Mouse (Mus musculus): ENCODE measurements around the gene Mef2b. TPM values are rescaled to one million over a fixed set of nuclear protein-coding genes. Genes with fewer than 3 reads are reported as not detected.

Mef2b gene
- polyA plus RNA-seq, 1 experiment, result 0.34 TPM

DNA sequence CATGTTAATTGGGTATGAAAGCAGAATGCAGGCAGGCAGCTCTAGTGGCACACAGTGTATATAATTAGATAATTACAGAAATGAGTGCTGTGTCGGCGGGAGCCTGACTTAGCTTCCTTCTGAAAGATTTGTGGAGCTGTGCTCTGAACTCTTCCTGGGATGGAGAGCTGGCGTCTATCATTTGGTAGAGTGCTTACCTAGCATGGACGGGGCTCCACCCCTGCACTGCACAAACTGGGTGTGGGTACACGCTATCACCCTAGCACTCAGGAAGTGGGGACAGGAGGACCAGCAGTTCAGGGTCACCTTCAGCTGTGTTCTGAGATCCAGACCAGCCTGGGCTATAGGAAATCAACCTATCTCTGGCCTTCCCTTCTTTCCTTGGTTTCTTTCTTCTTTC, 33.8 kb downstream of the Mef2b start:
- no peak for DNase-seq (ENCODE audit: extremely low spot score in 1 of 2, low spot score in 1 of 2)

DNA sequence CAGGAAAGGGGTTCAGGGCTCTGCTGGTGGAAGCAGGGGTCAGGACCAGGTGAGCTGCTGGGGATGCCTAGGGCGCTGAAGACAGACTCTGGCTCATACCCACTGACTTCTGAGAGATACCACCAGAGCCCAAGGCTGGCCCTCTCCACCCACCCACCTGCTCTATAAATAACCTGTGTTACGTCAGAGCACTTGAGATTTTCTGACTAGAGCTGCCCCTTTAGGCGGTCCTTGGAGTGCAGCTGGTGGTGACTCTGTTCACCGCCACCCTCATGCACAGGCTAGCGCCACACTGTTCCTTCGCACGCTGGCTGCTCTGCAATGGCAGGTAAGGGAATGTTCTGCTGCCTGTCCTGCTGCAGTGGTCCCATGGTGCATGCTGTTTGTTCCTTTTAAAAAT, 34.6 kb downstream of the Mef2b start:
- DNase-seq (ENCODE audit: extremely low spot score in 1 of 2, low spot score in 1 of 2), result peak in 1 of 2 experiments; percentile 43

GRCm38 (mm10) chr8:70178231-70178630, 38.7 kb downstream of the Mef2b start:
- no peak for DNase-seq (ENCODE audit: extremely low spot score in 1 of 2, low spot score in 1 of 2)

DNA sequence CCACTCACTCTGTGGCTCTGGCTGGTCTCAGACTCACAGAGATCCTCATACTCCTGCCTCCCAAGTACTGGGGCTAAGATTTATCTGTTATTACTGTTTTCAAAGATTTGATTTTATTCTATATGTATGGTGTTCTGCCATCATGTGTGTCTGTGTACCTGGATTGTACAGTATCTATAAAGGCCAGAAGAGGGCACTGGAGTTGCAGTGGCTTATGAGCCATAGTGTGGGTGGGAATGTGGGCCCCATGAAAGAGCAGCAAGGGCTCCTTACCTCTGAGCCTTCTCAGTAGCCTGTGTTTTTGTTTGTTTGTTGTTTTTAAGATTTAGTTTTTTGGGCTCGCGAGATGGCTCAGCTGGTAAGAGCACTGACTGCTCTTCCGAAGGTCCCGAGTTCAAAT, 39.6 kb downstream of the Mef2b start:
- no peak for DNase-seq (ENCODE audit: extremely low spot score in 1 of 2, low spot score in 1 of 2)

GRCm38 (mm10) chr8:70181212-70181902, 41.8 kb downstream of the Mef2b start:
- DNase-seq (ENCODE audit: extremely low spot score in 1 of 2, low spot score in 1 of 2), result no peak

- DNase-seq (ENCODE audit: extremely low spot score in 1 of 2, low spot score in 1 of 2), result no peak
Observed at GRCm38 (mm10) chr8:70181903-70182252, 42.4 kb downstream of the Mef2b start.

GRCm38 (mm10) chr8:70183194-70183593, 43.7 kb downstream of the Mef2b start:
- no peak for DNase-seq (ENCODE audit: extremely low spot score in 1 of 2, low spot score in 1 of 2)

GRCm38 (mm10) chr8:70188707-70189106, 49.2 kb downstream of the Mef2b start:
- no peak for DNase-seq (ENCODE audit: extremely low spot score in 1 of 2, low spot score in 1 of 2)

GRCm38 (mm10) chr8:70193238-70193637, 53.7 kb downstream of the Mef2b start:
- no peak for DNase-seq (ENCODE audit: extremely low spot score in 1 of 2, low spot score in 1 of 2)

GRCm38 (mm10) chr8:70194191-70194590, 54.7 kb downstream of the Mef2b start:
- no peak for DNase-seq (ENCODE audit: extremely low spot score in 1 of 2, low spot score in 1 of 2)

GRCm38 (mm10) chr8:70195762-70196161, 56.3 kb downstream of the Mef2b start:
- DNase-seq (ENCODE audit: extremely low spot score in 1 of 2, low spot score in 1 of 2), result no peak

- DNase-seq (ENCODE audit: extremely low spot score in 1 of 2, low spot score in 1 of 2), result no peak
Observed at GRCm38 (mm10) chr8:70197603-70198002, 58.1 kb downstream of the Mef2b start.

- peak; percentile 20 to 66 for DNase-seq (ENCODE audit: extremely low spot score in 1 of 2, low spot score in 1 of 2)
Observed at GRCm38 (mm10) chr8:70200098-70200681, 60.7 kb downstream of the Mef2b start.

GRCm38 (mm10) chr8:70201417-70201816, 61.9 kb downstream of the Mef2b start:
- DNase-seq (ENCODE audit: extremely low spot score in 1 of 2, low spot score in 1 of 2), result no peak

GRCm38 (mm10) chr8:70203072-70203471, 63.6 kb downstream of the Mef2b start:
- DNase-seq (ENCODE audit: extremely low spot score in 1 of 2, low spot score in 1 of 2), result peak in 1 of 2 experiments; percentile 35

DNA sequence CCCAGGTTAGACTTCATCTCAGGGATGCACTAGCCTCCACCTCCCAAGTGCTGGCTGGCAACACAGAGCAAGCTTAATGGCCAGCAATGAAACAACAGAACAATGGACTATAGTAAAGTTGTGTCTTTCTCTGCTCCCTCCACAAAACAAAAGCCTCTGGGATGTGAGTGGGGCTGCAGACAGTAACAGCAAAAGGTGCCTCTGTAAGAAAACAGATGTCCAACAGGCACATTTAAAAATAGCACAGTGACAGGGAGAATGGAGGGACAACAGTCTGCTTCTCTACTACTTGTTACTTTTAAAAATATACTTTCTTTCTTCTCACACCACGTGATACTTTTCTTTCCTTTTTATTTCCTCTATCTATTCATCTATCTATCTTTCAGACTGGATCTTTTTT, 65.2 kb downstream of the Mef2b start:
- DNase-seq (ENCODE audit: extremely low spot score in 1 of 2, low spot score in 1 of 2), result no peak

DNA sequence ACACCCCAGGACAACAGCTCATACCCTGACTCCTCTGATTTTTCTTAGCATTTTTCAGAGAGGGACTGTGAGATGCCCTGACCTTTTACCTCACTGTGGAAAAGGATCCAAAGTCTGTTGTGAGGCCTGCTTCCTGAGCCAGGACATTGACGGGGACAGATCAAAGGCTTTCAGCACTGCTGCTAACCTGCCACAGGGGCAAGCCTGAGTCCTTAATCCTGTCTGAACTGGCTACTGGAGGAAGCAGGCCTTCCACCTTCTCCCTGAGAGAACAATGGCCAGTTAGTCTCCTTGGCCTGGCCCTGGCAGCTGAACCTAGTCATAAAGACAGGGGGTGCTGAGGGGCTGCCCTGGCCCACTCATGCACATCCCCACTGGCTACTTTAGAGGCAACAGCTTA, 68.6 kb downstream of the Mef2b start:
- DNase-seq (ENCODE audit: extremely low spot score in 1 of 2, low spot score in 1 of 2), result no peak

DNA sequence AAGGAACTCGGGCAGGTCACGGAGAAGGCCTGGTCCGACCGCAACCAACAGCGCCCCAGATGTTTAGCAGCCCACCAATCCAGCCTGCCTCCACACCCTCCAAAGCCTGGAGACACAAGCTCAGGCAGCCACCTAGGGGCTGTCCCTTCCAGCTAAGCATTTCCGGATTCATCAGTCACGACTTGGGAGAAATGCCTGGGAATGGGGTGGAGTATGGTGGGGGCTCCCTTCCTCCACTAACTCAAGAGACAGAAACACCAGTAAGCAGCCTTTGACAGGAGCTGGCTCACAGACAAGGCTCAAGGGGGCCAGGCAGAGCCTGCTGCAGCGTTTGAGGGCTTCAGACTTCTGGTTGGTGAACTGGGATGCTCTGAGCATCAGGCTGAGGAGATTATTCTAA, 71.0 kb downstream of the Mef2b start:
- DNase-seq (ENCODE audit: extremely low spot score in 1 of 2, low spot score in 1 of 2), result peak in 1 of 2 experiments; percentile 70

DNA sequence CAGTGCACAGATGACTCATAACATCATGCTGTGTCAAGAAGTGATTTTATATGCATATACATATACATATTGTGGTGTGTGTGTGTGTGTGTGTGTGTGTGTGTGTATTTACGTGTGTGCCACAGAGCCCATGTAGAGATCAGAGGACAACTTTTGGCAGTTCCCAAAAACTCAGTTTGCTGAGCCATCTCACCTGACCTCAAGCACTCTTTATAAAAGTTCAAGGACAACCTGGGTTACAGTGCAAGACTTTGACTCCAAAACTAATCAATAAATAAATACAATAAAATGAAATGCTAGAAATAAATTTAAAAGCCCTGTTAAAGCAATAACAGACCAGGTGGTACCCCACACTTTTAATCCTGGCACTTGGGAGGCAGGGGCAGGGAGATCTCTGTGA, 71.8 kb downstream of the Mef2b start:
- DNase-seq (ENCODE audit: extremely low spot score in 1 of 2, low spot score in 1 of 2), result no peak

- peak in 1 of 2 experiments; percentile 38 for DNase-seq (ENCODE audit: extremely low spot score in 1 of 2, low spot score in 1 of 2)
Observed at GRCm38 (mm10) chr8:70211726-70212111, 72.2 kb downstream of the Mef2b start.

DNA sequence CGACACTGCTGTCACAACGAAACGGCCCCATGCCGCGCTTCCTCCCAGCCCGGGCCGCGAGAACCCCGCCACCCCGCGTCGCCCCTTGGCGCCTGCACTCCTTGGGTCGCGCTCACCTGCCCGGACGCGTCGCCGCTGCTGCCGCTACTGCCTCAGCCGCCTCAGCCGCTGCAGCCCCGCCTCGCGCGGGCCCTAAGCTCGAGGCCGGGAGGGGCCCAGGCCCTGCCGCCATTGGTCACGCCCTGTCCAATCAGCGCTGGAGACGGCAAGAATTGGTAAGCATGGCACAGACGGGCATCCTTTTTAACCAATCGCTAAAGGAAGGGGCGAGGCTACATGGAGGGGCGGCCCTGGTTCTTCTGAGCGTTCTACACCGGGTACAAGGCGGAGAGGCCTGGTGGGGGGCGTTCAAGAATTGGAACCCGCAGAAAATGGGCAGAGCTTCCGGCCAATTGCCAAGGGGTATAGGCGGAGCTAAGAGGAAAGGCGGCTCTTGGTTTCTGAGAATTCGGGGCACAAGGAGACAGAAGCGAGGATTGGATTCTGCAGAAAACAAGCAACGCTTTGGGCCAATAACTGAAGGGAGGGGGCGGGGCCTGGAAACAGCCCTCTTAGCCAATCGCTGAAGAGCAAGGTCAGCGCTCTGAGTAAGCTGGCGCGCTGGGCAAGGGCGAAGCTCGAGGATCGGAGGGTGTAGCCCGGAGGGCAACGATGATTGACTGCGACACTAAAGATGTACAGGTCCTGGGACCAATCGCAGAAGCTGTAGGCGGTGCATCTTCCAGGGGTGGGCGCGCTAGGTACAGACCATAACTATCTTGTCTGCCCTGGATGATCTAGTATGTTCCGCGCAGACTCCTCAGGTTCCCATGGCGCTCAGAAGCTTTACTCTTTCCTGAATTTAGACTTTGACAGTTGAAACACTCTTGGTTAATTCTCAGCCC, 72.9 kb downstream of the Mef2b start, which contains the start of gene Slc25a42:
Gene Slc25a42 (minus strand): TSS at position 194 of the 944 bp plus-strand sequence.
- peak; percentile 99 to 100 for DNase-seq (ENCODE audit: extremely low spot score in 1 of 2, low spot score in 1 of 2)

All from frontal cortex, adult 2 months (tissue).